Mouse (Mus musculus): Measurements from ENCODE around the gene Dctn3. TPM values are rescaled to one million over a fixed set of nuclear protein-coding genes. Genes with fewer than 3 reads are reported as not detected.
A peak's percentile ranks its signal among the peaks of the same experiment; 100 is the strongest.
"Not testable (repeated sequence)": the region's sequence is repeated elsewhere in the genome, so short reads cannot be mapped to it uniquely, and the experiment has no call there.

Gene Dctn3
- total RNA-seq (2021): 10 to 100 TPM; 70.7 to 77.7 TPM

GRCm38 (mm10) chr4:41722918-41723351, at the start of gene Dctn3:
Gene Dctn3, minus strand, starts transcription at chr4:41723170.
- peak; percentile 84 to 85 for DNase-seq
- intact Hi-C loops (cut with DNase I): no loop called here

- DNase-seq; intact Hi-C loops (cut with DNase I): not testable (repeated sequence)
Observed at GRCm38 (mm10) chr4:41767301-41767700, 44.3 kb upstream of the Dctn3 start.

DNA sequence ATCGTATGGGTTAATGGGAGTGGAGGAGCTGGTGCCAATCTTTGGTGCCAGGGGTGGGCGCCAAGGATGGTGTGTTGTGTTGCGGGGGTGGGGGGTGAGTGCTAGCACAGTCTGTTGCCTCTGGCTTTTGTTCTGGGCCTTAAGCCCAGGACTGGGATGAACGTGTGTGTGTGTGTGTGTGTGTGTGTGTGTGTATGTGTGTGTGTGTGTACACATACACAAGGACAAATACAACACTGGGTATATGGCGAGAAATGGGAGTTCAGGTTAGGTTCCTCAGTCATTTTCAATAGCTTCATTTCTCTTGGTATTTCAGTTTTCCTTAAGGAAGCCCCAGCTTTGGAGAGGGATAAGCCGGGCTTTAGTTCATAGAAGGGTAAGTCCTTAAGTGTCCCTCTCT, 40.2 kb upstream of the Dctn3 start:
- DNase-seq; intact Hi-C loops (cut with DNase I): not testable (repeated sequence)

GRCm38 (mm10) chr4:41762688-41763114, 39.7 kb upstream of the Dctn3 start:
- DNase-seq: peak; percentile 69 to 70
- intact Hi-C loops (cut with DNase I): not testable (repeated sequence)

DNA sequence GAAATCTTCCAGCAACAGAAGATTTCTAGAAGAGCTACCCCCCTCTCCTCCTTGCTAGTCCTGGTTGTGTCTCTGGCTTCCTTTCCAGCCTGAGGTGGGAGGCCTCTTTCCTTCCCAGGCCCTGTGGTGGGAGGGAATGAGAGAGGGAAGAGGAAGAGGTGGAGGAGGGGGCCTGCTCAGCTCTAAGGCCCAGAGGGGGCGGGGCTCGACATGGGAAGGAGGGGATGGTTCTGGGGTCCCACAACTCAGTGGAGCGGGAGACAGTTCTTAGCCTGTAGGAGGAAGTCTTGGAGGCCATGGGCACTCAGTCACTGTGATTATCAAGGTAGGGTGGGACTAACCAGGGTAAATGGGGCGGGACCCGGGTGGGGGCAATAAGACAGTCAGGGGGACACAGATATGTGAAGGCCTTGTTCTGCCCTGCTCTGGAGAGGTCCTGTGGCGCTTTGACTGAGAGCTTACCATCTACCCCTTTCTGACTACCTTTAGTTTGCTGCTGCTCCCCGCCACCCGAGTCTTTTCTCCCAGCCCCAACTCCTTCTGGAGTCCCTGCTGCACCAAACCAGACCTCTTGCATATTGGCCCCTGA, 39.2 kb upstream of the Dctn3 start:
- intact Hi-C loops (cut with DNase I): no loop called here
- no peak for DNase-seq

DNA sequence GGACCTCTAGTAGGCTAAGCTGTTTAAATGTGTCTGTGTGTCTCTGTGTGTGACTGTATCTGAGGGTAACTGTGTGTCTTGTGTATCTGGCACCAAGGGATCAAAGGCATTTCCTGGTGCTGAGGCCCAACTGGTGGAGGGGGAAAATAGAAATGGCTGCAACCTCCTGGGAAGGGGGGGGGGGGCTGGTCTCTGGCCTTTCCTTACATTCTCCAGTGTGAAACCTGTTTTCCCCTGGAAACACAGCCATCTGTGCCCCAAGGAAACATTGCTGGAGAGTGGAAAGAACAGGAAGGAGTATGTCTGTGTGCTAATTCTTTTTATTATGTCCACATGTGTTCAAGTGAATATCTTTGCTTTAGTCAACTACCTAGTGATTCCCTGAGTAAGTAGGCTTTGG, 38.7 kb upstream of the Dctn3 start:
- intact Hi-C loops (cut with DNase I): no loop called here
- no peak for DNase-seq

- intact Hi-C loops (cut with DNase I): no loop called here
- no peak for DNase-seq
Observed at GRCm38 (mm10) chr4:41760911-41761310, 37.9 kb upstream of the Dctn3 start.

DNA sequence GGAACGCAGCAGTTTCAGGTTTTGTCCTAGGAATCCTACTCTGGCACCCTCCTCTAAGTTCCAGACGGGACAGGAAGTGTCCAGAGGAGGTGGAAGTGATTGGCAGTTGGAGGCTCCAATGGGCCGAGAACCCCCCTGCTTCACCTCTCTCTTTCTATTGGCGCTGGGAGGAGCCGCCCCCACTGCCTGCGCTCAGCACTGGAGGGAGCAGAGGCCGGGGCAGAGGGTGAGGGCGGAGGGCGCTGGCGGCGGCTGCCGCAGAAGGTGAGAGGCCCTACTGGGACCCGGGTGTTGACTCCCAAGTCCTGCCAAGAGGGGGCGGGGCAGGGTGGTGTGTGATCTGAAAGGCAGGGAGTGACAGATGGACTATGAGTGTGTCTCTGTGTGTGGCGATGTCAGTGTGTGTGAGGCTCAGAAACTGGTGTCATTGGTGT, 37.3 kb upstream of the Dctn3 start:
- intact Hi-C loops (cut with DNase I): no loop called here
- DNase-seq: peak; percentile 90

GRCm38 (mm10) chr4:41759656-41760287, 36.8 kb upstream of the Dctn3 start:
- intact Hi-C loops (cut with DNase I): no loop called here
- DNase-seq: no peak

DNA sequence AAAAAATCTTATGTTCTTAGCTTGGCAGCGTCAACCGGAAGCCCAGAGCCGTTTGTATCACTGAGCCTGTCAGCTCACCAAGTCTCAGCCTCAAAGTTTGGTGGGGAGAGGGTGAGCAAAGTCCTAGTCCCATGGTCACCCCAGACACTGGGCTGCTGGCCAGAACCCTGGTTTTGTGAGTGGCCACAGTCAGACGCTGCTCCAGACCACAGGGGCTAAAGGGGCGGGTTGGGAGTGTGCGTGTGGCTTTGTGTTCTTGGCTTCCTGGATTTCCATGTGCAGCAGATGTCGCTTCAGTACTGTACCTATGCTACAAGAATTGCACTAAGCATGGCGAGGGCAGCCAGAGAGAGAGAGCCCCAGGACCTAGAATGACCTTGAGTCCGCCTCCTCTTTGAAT, 36.2 kb upstream of the Dctn3 start:
- intact Hi-C loops (cut with DNase I): no loop called here

DNA sequence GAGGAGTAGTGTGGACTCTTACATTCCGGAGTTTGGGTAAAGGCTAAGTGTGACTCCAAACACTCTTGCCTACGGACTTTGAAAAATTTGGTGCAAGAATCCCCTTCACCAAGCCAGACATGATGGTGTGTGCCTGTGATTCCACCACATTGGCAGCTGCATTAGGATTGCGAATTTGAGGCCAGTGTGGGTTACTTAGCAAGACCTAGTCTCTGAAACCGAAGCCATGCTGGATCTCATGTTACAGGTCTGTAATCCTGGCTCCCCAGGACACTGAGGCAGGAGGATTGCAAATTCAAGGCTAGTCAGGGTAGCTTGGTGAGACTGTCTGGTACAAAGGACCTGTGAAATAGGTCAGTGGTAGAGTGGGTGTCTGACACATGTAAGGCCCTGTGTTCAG, 35.7 kb upstream of the Dctn3 start:
- intact Hi-C loops (cut with DNase I): no loop called here
- no peak for DNase-seq

More for the DNA sequence above, 36.2 kb upstream of the Dctn3 start:
- peak in 1 of 2 experiments; percentile 37 for DNase-seq

DNA sequence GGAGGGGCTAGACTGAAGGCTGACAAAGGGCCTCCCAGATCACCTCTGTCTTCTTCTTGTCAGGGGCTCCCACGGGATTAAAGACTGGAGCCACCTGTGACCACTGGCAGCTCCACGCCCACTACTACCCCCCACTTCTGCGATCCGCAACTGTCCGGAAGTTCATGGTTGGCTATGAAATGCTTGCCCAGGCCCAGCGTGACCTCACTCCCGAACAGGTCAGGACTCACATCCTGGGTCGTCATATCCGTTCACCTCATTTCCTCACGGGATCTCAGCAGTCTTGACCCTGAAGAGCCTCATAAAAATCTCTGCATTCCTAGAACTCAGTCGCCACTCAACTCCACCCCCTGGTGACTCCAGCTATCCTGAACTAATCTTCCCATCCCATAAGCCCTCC, 35.1 kb upstream of the Dctn3 start:
- no peak for DNase-seq
- intact Hi-C loops (cut with DNase I): no loop called here

GRCm38 (mm10) chr4:41757321-41757720, 34.4 kb upstream of the Dctn3 start:
- intact Hi-C loops (cut with DNase I): no loop called here
- DNase-seq: no peak

DNA sequence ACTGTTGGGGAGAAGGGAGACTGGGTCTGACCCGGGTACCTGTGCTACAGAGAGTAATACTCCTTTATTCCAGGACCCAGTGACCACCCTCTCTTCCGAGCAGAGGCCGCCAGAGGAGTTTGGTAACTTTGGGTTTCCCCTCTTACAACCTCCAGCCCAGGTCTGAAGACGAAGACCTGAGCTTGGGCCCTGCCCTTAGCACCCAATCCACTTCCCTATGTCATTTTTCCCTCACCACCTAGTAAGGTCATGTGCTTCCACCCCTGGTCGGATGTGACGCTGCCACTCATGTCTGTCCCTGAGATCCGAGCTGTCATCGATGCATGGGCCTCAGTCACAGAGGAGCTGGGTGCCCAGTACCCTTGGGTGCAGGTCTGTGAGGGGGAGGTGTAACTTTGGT, 33.5 kb upstream of the Dctn3 start:
- DNase-seq: no peak
- intact Hi-C loops (cut with DNase I): no loop called here

- DNase-seq: peak; percentile 84 to 89
- intact Hi-C loops (cut with DNase I): loop anchor here (2.0 kb wide), 1 partner anchor 19 kb away; the partner anchor contains the start of gene Ccl27a
Observed at GRCm38 (mm10) chr4:41755338-41756305, 32.7 kb upstream of the Dctn3 start, which contains the start of gene Sigmar1. Gene Sigmar1, minus strand, starts transcription at chr4:41756157.

DNA sequence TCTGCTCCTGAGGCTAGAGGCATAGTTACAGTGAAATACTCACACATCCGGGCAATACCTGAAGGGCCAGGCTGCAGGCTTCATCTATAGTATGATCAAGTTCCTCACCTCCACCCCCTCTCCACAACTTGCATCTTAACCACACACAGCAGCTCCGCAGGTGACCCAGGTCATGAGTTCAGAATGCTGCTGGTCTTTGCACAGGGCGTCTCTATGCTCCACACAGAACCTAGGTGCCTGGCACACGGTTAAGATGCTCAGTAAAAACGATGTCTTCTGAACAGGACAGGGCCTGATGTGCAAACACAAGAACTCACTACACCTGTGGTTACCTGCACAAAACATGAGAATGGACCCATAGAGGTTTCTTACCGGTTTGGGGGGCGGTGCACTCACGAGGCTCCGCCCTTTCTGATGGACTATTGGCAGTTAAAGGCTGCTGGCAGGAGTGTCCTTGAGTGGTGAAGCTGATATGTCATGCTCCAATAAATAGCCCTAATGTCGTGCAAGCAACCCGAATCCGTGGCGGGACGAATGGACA, 31.9 kb upstream of the Dctn3 start, which contains the start of gene Galt:
TSS of gene Galt (plus strand) at position 432 of the 541 bp plus-strand sequence.
- intact Hi-C loops (cut with DNase I): loop anchor here (2.0 kb wide), 1 partner anchor 20 kb away; the partner anchor contains the start of gene Ccl27a
- DNase-seq: no peak

DNA sequence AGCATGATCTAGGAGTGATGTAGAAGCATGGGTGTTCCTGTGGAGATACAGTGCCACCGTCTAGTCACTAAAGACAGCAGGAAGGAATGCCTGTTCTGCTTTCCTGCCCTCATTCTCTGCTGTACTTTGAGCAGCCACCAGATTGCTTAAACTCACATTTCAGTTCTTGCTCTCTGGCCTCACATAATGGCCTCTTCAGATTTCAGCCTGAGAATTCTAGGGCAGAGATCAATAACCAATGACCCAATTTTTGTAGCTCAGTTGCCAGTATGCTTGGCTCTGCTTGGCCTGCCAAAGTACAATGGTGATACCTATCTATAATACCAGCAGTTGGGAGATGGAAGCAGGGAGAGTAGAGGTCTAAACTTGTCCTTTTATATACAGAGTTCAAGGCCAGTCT, 22.1 kb upstream of the Dctn3 start:
- intact Hi-C loops (cut with DNase I): no loop called here
- no peak for DNase-seq

DNA sequence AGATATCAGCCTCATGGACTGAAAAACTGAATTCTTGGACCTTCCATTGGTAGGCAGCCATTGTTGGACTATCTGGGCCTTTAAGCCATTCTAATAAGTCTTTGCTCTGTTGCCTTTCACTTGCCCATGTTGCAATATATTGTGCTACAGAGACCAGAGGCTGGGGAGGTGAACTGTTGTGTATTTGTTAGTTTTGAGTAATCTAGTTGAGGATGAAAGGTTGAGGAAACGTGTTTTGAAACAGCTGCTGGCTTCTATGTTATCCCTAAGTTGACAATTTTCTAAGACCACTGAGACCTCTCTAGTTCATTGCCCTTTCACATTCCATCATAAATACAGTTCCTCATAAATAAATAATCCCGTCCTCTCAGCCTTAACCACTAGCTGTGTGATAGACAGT, 21.2 kb upstream of the Dctn3 start:
- intact Hi-C loops (cut with DNase I): no loop called here
- DNase-seq: no peak

GRCm38 (mm10) chr4:41741158-41741560, 18.2 kb upstream of the Dctn3 start:
- intact Hi-C loops (cut with DNase I): no loop called here

DNA sequence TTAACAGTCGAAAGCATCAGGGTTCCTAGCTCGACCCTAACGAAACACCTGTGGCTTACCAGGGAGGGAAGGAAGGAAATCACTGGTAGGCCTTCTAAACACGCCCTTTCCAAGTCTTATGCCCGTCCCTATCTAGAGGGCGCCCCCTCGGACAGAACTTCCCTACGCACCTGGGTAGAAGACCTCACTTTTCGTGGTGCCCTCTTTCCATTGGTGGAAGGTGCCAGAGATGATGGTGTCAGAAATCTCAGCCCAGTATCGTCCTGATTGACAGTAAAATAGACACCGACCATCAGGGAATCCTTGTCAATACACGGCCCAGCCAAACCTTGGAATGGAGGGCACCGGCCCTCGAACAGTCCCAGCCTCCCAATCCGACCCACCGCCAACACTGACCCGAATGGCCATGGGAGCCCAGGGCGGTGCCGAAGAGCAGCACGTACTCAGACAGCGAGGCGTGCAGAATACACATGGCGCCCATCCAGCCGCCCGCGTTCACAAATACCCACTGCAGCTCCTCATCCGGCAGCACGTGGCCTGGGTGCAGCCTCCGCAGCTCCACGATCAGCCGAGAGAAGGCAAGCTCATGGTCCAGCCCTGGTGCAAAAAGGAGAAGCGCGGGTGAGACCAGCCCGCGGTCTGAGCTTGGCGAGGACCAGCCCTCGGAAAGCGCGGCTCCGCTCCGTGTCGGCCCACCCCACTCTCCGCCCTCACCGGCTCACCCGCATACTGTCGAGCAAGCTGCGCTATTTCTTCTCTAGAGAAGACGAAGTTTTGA, 17.6 kb upstream of the Dctn3 start:
- intact Hi-C loops (cut with DNase I): no loop called here
- peak in 1 of 2 experiments; percentile 22 for DNase-seq

More at GRCm38 (mm10) chr4:41741158-41741560, 18.2 kb upstream of the Dctn3 start:
- peak; percentile 89 to 93 for DNase-seq

Data from heart, postnatal 36 days (tissue).